22 mouse cellular contexts compared by ENCODE assay signal in the genomic region with DNA sequence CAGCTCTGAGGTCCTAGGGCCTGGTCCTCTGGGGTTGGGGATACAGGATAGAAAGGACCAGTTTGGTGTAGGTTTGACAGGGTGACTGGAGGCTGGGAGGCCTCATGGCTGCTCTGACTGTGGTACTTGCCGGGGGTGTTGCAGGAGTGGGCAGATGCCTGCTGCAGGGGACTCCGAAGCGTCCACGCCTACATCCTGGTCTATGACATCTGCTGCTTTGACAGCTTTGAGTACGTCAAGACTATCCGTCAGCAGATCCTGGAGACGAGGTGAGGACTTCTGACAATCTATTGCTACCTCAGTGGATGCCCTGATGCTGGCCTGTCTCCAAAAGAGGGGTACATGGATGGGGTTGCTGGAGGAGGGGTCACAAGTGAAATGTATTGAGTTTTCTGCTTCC. TPM values are rescaled to one million over a fixed set of nuclear protein-coding genes. Genes with fewer than 3 reads are reported as not detected.
"Had no signal": no experiment of that assay in that cellular context is flagged by ENCODE, and none has a peak within 500 bp of the region (broad histone marks: within the 10 kb centered on the region; RNA-seq: fewer than 3 reads in every experiment).

No protein-coding gene starts in this region.

- H3K27ac ChIP-seq: kidney, postnatal 0 days; limb, embryonic 10.5 days; limb, embryonic 13.5 days; liver, embryonic 12.5 days; liver, embryonic 15.5 days; lung, embryonic 15.5 days; midbrain, embryonic 10.5 days; midbrain, embryonic 13.5 days; neural tube, embryonic 13.5 days; stomach, embryonic 15.5 days had no signal

- H3K4me2 ChIP-seq: limb, embryonic 13.5 days; liver, embryonic 15.5 days; lung, embryonic 15.5 days had no signal

- H3K9ac ChIP-seq: limb, embryonic 13.5 days; liver, embryonic 12.5 days; liver, embryonic 15.5 days; lung, embryonic 15.5 days; neural tube, embryonic 13.5 days; stomach, embryonic 15.5 days had no signal

- DNase-seq: right cerebral cortex, postnatal 14 days had no signal

- H3K4me3 ChIP-seq: limb, embryonic 10.5 days; limb, embryonic 13.5 days; liver, embryonic 12.5 days; liver, embryonic 15.5 days; lung, embryonic 15.5 days; myocyte had no signal

- H3K36me3 ChIP-seq: limb, embryonic 10.5 days; limb, embryonic 13.5 days; liver, embryonic 12.5 days; liver, embryonic 15.5 days; lung, embryonic 15.5 days; midbrain, embryonic 10.5 days; midbrain, embryonic 13.5 days; neural tube, embryonic 13.5 days; stomach, embryonic 15.5 days had no signal

- ATAC-seq: inflammation-experienced regulatory T-cells, adult 6 months; intestine, postnatal 0 days; liver, embryonic 12.5 days; midbrain, embryonic 13.5 days had no signal

- H3K4me1 ChIP-seq: stomach, embryonic 15.5 days had no signal

- H3K9me3 ChIP-seq: limb, embryonic 10.5 days; limb, embryonic 13.5 days; liver, embryonic 12.5 days; liver, embryonic 15.5 days; lung, embryonic 15.5 days; megakaryocyte, embryonic 14.5 days; midbrain, embryonic 10.5 days; midbrain, embryonic 13.5 days; neural tube, embryonic 13.5 days; stomach, embryonic 15.5 days had no signal

RNA-seq across cellular contexts. Expression of gene Rasl10b, which starts 8.8 kb away (rescaled TPM):
- total RNA-seq: monocyte, adult 5-6 weeks had no signal
- polyA plus RNA-seq: inflammation-experienced regulatory T-cells, adult 6 months had no signal

RNA-seq across cellular contexts. Expression of gene Gas2l2, which starts 11.5 kb away (rescaled TPM):
- total RNA-seq: monocyte, adult 5-6 weeks; neutrophil, adult 5-6 weeks had no signal
- polyA plus RNA-seq: inflammation-experienced regulatory T-cells, adult 6 months; kidney, adult 2 months; kidney, embryonic 14.5 days; kidney, postnatal 0 days; limb, embryonic 10.5 days; limb, embryonic 13.5 days; liver, embryonic 12.5 days; liver, embryonic 15.5 days; midbrain, embryonic 10.5 days; myocyte; stomach, embryonic 15.5 days; testis, adult 2 months had no signal

RNA-seq across cellular contexts. Expression of gene 1700020L24Rik, which starts 19.8 kb away (rescaled TPM):
- total RNA-seq: layer of hippocampus, postnatal 14 days; left cerebral cortex, postnatal 14 days had no signal
- polyA plus RNA-seq: kidney, embryonic 14.5 days; midbrain, embryonic 13.5 days; neural tube, embryonic 13.5 days had no signal

RNA-seq across cellular contexts. Expression of gene Mmp28, which starts 45.2 kb away (rescaled TPM):
- total RNA-seq: monocyte, adult 5-6 weeks; neutrophil, adult 5-6 weeks had no signal
- polyA plus RNA-seq: inflammation-experienced regulatory T-cells, adult 6 months had no signal
